In the genomic region with DNA sequence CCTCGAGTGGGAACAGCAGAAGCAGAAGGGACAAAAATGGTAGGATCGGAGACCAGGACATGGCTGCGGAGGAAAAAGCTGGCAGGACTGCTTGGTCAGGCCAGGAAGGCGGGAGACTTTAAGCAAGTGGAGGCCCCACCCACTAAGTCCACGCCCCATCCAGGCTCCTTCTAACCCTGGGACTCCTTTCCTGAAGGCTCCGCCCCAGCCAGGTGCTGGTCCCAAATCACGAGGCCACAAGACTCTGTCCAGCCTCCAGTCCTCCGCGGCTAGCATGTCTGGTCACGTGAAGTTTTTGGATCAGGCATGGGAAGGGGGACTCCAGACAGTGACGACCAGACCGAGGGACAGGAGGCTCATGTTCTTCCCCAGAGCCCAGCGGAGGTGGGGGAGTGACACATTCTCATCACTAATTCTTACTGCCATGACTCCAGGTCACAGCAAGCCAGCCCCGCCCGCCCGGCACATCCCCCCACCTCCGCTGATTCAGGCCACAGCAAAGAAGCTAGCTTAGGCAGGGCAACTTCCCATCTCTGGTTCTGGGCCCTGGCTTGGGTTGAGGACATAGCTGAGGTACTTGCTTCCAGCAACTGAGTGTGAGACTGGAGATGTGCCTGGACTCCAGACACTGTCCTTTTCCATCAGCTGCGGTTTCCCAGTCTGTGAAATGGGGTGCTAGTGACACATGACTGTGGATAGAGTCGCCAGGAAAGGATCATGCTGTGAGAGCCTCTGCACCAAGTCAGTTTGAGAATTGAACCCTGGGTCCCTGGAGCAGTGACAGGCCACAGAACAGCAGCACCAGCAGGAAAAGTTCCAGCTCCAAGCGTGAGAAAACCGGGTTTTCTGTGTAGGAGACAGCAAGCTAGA, we compare ENCODE assay signal across 8 mouse cellular contexts. TPM values are rescaled to one million over a fixed set of nuclear protein-coding genes. Genes with fewer than 3 reads are reported as not detected.
DNase-seq lines count a peak whose midpoint lies in the region; ATAC-seq and TF ChIP-seq lines count a peak whose summit lies in the region.

No protein-coding gene starts in this region.

- DNase-seq in adrenal gland, adult (ENCODE audit: inconsistent age in 2 of 2, low spot score in 1 of 2) = peak; percentile 81 to 90
- no peak for DNase-seq in adrenal gland, adult 8-10 months
- DNase-seq in cerebellum, adult 8-10 months = peak; percentile 57
- DNase-seq in gastrocnemius, adult 2 months = peak; percentile 82
- peak; percentile 76 for DNase-seq in liver, embryonic 13.5 days
- peak; percentile 69 for DNase-seq in neural tube, embryonic 10.5 days (ENCODE audit: extremely low spot score, low spot score)
- DNase-seq in layer of hippocampus, postnatal 36 days = no peak

- H3K27me3 ChIP-seq in hindbrain, embryonic 16.5 days (replicated peaks; ENCODE audit: control insufficient read depth, insufficient read depth, low read length) = no peaks in the 10 kb centered on the region
- no peaks in the 10 kb centered on the region for H3K27me3 ChIP-seq in liver, embryonic 13.5 days

- H3K9me3 ChIP-seq in hindbrain, embryonic 16.5 days (ENCODE audit: control insufficient read depth, low read length) = no peaks in the 10 kb centered on the region
- H3K9me3 ChIP-seq in liver, embryonic 13.5 days (replicated peaks) = no peaks in the 10 kb centered on the region

- H3K9ac ChIP-seq in hindbrain, embryonic 16.5 days (ENCODE audit: low read depth, low read length) = peak overlapping the region; percentile 41
- peak overlapping the region; percentile 83 for H3K9ac ChIP-seq in liver, embryonic 13.5 days

- intact Hi-C loops in gastrocnemius, adult 2 months (cut with DNase I) = loop anchor here (5.0 kb wide), 1 partner anchor 75 kb away; no protein-coding TSS in a partner anchor

- no peak for TF ChIP-seq CTCF in gastrocnemius, adult 2 months (IDR thresholded peaks at IDR 0.05)

- H3K27ac ChIP-seq in gastrocnemius, adult 2 months = peak overlapping the region; percentile 84
- H3K27ac ChIP-seq in hindbrain, embryonic 16.5 days (ENCODE audit: low read depth, low read length) = no peak overlapping the region
- H3K27ac ChIP-seq in liver, embryonic 13.5 days = peak overlapping the region; percentile 96

- WGBS in hindbrain, embryonic 16.5 days = 7% methylated on average over 21 of the region's 21 CpGs
- 14% methylated on average over 21 of the region's 21 CpGs for WGBS in liver, embryonic 13.5 days (ENCODE audit: insufficient replicate concordance)

- no peak for ATAC-seq in hindbrain, embryonic 16.5 days
- ATAC-seq in liver, embryonic 13.5 days (ENCODE audit: low read depth) = peak; percentile 44

- H3K4me3 ChIP-seq in gastrocnemius, adult 2 months = peak overlapping the region; percentile 65
- peak overlapping the region; percentile 22 for H3K4me3 ChIP-seq in hindbrain, embryonic 16.5 days (ENCODE audit: low read length)
- H3K4me3 ChIP-seq in liver, embryonic 13.5 days (replicated peaks) = peak overlapping the region; percentile 68

- peaks cover 34% of the 10 kb centered on the region for H3K36me3 ChIP-seq in hindbrain, embryonic 16.5 days (ENCODE audit: control insufficient read depth, insufficient read depth, low read length)
- peaks cover 39% of the 10 kb centered on the region for H3K36me3 ChIP-seq in liver, embryonic 13.5 days

- peak overlapping the region; percentile 48 for H3K4me2 ChIP-seq in hindbrain, embryonic 16.5 days (ENCODE audit: low read length)
- H3K4me2 ChIP-seq in liver, embryonic 13.5 days = peak overlapping the region; percentile 98

- peaks cover 8% of the 10 kb centered on the region for H3K4me1 ChIP-seq in hindbrain, embryonic 16.5 days (ENCODE audit: control insufficient read depth, insufficient read depth, low read depth, low read length)
- H3K4me1 ChIP-seq in liver, embryonic 13.5 days (replicated peaks) = peaks cover 98% of the 10 kb centered on the region

RNA-seq across cellular contexts. Expression of a gene that starts 6.1 kb away (rescaled TPM):
- total RNA-seq in adrenal gland, adult 8-10 months (2022) = 100 to 1,000 TPM; 106 to 166 (median 126) TPM
- 10 to 100 TPM; 21.0 to 22.8 TPM for total RNA-seq in gastrocnemius, adult 2 months (2021)
- polyA plus RNA-seq in hindbrain, embryonic 16.5 days (2015; fragmentation: Nextera tagmentation; extraction: Ambion mirVana) = 48.6 and 49.9 TPM in 2 replicates
- polyA plus RNA-seq in liver, embryonic 13.5 days (2015; fragmentation: Nextera tagmentation; extraction: Ambion mirVana) = 45.6 and 50.4 TPM in 2 replicates
- total RNA-seq in layer of hippocampus, postnatal 36 days (2021) = 10 to 100 TPM; 34.3 to 35.8 TPM

RNA-seq across cellular contexts. Expression of a gene that starts 9.7 kb away (rescaled TPM):
- 10 to 100 TPM; 44.0 to 73.8 (median 57.9) TPM for total RNA-seq in adrenal gland, adult 8-10 months (2022)
- 10 to 100 TPM; 13.9 to 16.2 TPM for total RNA-seq in gastrocnemius, adult 2 months (2021)
- polyA plus RNA-seq in hindbrain, embryonic 16.5 days (2015; fragmentation: Nextera tagmentation; extraction: Ambion mirVana) = 115 and 118 TPM in 2 replicates
- 18.0 and 18.2 TPM in 2 replicates for polyA plus RNA-seq in liver, embryonic 13.5 days (2015; fragmentation: Nextera tagmentation; extraction: Ambion mirVana)
- 100 to 1,000 TPM; 153 to 158 TPM for total RNA-seq in layer of hippocampus, postnatal 36 days (2021)

RNA-seq across cellular contexts. Expression of a gene that starts 12.3 kb away (rescaled TPM):
- total RNA-seq in adrenal gland, adult 8-10 months (2022) = 10 to 100 TPM; 59.6 to 90.1 (median 74.4) TPM
- 10 to 100 TPM; 31.9 to 39.8 TPM for total RNA-seq in gastrocnemius, adult 2 months (2021)
- polyA plus RNA-seq in hindbrain, embryonic 16.5 days (2015; fragmentation: Nextera tagmentation; extraction: Ambion mirVana) = 622 and 635 TPM in 2 replicates
- polyA plus RNA-seq in liver, embryonic 13.5 days (2015; fragmentation: Nextera tagmentation; extraction: Ambion mirVana) = 2.7 and 3.9 TPM in 2 replicates
- 100 to 1,000 TPM; 729 to 765 TPM for total RNA-seq in layer of hippocampus, postnatal 36 days (2021)

RNA-seq across cellular contexts. Expression of a gene that starts 38.0 kb away (rescaled TPM):
- total RNA-seq in adrenal gland, adult 8-10 months (2022) = 10 to 100 TPM; 17.8 to 37.7 (median 26.5) TPM
- total RNA-seq in gastrocnemius, adult 2 months (2021) = 1 to 10 TPM; 2.7 to 3.6 TPM
- polyA plus RNA-seq in hindbrain, embryonic 16.5 days (2015; fragmentation: Nextera tagmentation; extraction: Ambion mirVana) = 21.9 and 23.9 TPM in 2 replicates
- polyA plus RNA-seq in liver, embryonic 13.5 days (2015; fragmentation: Nextera tagmentation; extraction: Ambion mirVana) = 4.9 and 6.2 TPM in 2 replicates
- total RNA-seq in layer of hippocampus, postnatal 36 days (2021) = 100 to 1,000 TPM; 452 to 459 TPM

RNA-seq across cellular contexts. Expression of a gene that starts 41.4 kb away (rescaled TPM):
- under 1 TPM; 0.11 to 0.75 (median 0.22) TPM for total RNA-seq in adrenal gland, adult 8-10 months (2022)
- not detected for total RNA-seq in gastrocnemius, adult 2 months (2021)
- polyA plus RNA-seq in hindbrain, embryonic 16.5 days (2015; fragmentation: Nextera tagmentation; extraction: Ambion mirVana) = 0.11 and 0.14 TPM in 2 replicates
- 0.20 and 0.21 TPM in 2 replicates for polyA plus RNA-seq in liver, embryonic 13.5 days (2015; fragmentation: Nextera tagmentation; extraction: Ambion mirVana)
- total RNA-seq in layer of hippocampus, postnatal 36 days (2021) = under 1 TPM; 0.56 to 0.87 TPM

Comparison
In these comparisons a context has a peak if more than half of its experiments do, and no peak if none do; other contexts are left out.
1. DNase-seq: peak in adrenal gland, adult (2 of 2), cerebellum, adult 8-10 months (single experiment), gastrocnemius, adult 2 months (single experiment), liver, embryonic 13.5 days (single experiment) and neural tube, embryonic 10.5 days (single experiment); none in adrenal gland, adult 8-10 months (single experiment) and layer of hippocampus, postnatal 36 days (0 of 2).
2. RNA of a gene that starts 12.3 kb away (total RNA-seq): 729 to 765 TPM in layer of hippocampus, postnatal 36 days; 59.6 to 90.1 TPM in adrenal gland, adult 8-10 months and 31.9 to 39.8 TPM in gastrocnemius, adult 2 months; every median in the first group is over 4 times any median in the second.
3. Peak in every context shown above with its lines, with median percentiles within 50 percentile points of each other: H3K4me3 ChIP-seq.